Mouse (Mus musculus): ENCODE measurements around the gene Fgfr2. TPM values are rescaled to one million over a fixed set of nuclear protein-coding genes. Genes with fewer than 3 reads are reported as not detected.

Fgfr2 gene
- total and polyA plus RNA-seq, 2 experiments from 2014 or later = 12.1 to 32.6 TPM

DNA sequence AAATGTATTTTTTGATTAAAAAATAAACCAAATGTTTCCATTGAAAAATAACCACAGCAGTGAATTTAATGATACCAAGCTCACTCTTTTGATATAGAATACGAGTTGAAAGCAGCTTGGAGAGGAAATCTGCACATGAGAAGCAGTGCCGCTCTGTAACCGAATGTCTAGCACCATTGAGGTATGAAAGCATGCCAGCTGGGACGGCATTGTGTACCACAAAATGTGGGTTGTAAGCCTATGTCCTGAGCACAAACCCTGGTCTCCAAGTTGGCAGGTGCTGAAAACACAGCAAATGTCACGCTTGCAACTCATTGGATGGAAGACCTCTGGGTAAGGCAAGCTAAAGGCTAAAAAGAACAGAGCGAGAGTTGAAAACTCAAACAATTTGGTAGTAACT, 306.1 kb downstream of the Fgfr2 start:
- no peak overlapping the region for H3K27ac ChIP-seq (ENCODE audit: low read depth, low read length)
- TF ChIP-seq CTCF (IDR thresholded peaks at IDR 0.05) = no peak

DNA sequence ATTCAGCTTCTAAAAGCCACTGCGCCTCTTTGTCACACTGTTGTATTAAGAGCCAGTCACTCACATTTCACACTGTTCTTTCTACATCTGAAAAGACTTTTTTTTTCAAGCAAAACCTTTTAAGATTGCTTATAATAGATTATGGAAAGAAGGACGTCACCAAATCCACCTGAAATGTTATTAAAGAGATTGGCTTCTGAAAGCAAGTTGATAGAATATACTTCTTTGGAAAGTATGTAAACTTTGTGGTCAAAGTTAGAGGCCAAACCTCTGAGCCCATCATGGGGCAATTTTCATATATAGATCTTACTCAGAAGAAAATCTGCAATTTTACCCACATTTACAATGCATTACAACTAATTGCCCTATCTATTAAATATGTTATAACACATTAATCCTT, 306.6 kb downstream of the Fgfr2 start:
- H3K4me2 ChIP-seq (ENCODE audit: low read depth, low read length, poor library complexity, severe bottlenecking) = no peak overlapping the region
- no peaks in the 10 kb centered on the region for H3K36me3 ChIP-seq (ENCODE audit: insufficient read depth, low read length)
- DNase-seq (ENCODE audit: low spot score) (no peak), ATAC-seq (ENCODE audit: low FRiP score) (no peak)
- no peak overlapping the region for H3K4me3 ChIP-seq (ENCODE audit: low read depth, low read length)
- TF ChIP-seq CTCF (IDR thresholded peaks at IDR 0.05) = no peak
- H3K9ac ChIP-seq (replicated peaks; ENCODE audit: low read length, poor library complexity, severe bottlenecking) = no peak overlapping the region
- H3K9me3 ChIP-seq (ENCODE audit: low read length) = no peaks in the 10 kb centered on the region
- WGBS = 35% methylated on average over 2 of the region's 2 CpGs
- H3K27me3 ChIP-seq (ENCODE audit: insufficient read depth, low read length) = no peaks in the 10 kb centered on the region
- no peak overlapping the region for H3K27ac ChIP-seq (ENCODE audit: low read depth, low read length)
- H3K4me1 ChIP-seq (ENCODE audit: insufficient read depth, low read length) = peaks cover 8% of the 10 kb centered on the region; the same call in 1 of the 2 replicates

More for the DNA sequence above, 306.1 kb downstream of the Fgfr2 start:
- DNase-seq (ENCODE audit: low spot score) = no peak
- no peak overlapping the region for H3K9ac ChIP-seq (replicated peaks; ENCODE audit: low read length, poor library complexity, severe bottlenecking)
- H3K9me3 ChIP-seq (ENCODE audit: low read length) = no peaks in the 10 kb centered on the region
- H3K27me3 ChIP-seq (ENCODE audit: insufficient read depth, low read length) = no peaks in the 10 kb centered on the region
- H3K4me3 ChIP-seq (ENCODE audit: low read depth, low read length) = no peak overlapping the region
- no peak overlapping the region for H3K4me2 ChIP-seq (ENCODE audit: low read depth, low read length, poor library complexity, severe bottlenecking)
- 55% methylated on average over 6 of the region's 6 CpGs for WGBS
- H3K4me1 ChIP-seq (ENCODE audit: insufficient read depth, low read length) = 0 out of 2 replicates have a peak, but pooled peaks cover 3% of the 10 kb centered on the region
- H3K36me3 ChIP-seq (ENCODE audit: insufficient read depth, low read length) = no peaks in the 10 kb centered on the region
- no peak for ATAC-seq (ENCODE audit: low FRiP score)

DNA sequence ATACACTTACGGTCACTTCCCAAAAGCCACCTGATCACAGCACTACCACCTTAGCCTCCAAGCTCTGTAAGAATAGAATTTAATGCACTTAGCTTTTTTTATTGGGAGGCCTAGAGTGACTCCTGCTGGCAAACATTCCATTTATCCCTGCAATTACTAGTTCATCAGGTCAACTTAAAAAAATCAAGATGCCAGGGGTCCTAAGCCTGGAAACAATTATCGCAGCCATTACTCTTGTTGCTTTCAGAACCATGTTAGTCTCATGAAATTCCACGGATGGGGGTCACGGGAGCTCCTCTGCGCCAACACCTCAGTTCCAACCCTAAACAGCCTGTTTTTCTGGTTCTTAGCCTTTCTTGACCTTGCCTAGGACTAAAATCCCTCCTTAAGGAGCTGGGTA, 308.1 kb downstream of the Fgfr2 start:
- Histone ChIP-seq H3K9me3 (ENCODE audit: low read length) (no peaks in the 10 kb centered on the region), H3K4me1 (ENCODE audit: insufficient read depth, low read length) (peaks cover 8% of the 10 kb centered on the region; the same call in 1 of the 2 replicates), H3K4me2 (ENCODE audit: low read depth, low read length, poor library complexity, severe bottlenecking) (no peak overlapping the region), H3K36me3 (ENCODE audit: insufficient read depth, low read length) (no peaks in the 10 kb centered on the region), H3K27ac (ENCODE audit: low read depth, low read length) (no peak overlapping the region), H3K27me3 (ENCODE audit: insufficient read depth, low read length) (no peaks in the 10 kb centered on the region), H3K4me3 (ENCODE audit: low read depth, low read length) (no peak overlapping the region), H3K9ac (replicated peaks; ENCODE audit: low read length, poor library complexity, severe bottlenecking) (no peak overlapping the region)
- TF ChIP-seq CTCF (IDR thresholded peaks at IDR 0.05) = peak; percentile 37
- WGBS = 79% methylated on average over 5 of the region's 5 CpGs
- DNase-seq (ENCODE audit: low spot score) (no peak), ATAC-seq (ENCODE audit: low FRiP score) (no peak)

DNA sequence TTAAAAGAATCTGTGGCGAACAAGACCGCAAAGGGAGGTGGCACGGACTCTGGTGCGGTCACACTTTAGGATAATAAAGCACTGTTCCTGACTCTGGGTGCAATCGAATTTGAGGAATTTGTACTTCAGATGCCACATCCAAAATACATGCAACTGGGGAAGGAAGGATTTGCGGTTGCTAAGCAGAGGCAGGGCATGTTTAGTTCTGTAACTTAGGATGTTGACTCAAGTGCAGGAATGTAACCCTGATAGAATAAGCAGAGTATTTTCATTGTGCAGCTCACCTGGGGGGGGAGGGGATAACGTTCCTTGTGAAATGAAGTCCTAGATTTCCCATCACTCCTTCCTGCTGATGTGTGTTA, 309.1 kb downstream of the Fgfr2 start:
- Histone ChIP-seq H3K4me2 (ENCODE audit: low read depth, low read length, poor library complexity, severe bottlenecking) (peak overlapping the region; percentile 95), H3K27me3 (ENCODE audit: insufficient read depth, low read length) (no peaks in the 10 kb centered on the region), H3K36me3 (ENCODE audit: insufficient read depth, low read length) (no peaks in the 10 kb centered on the region), H3K27ac (ENCODE audit: low read depth, low read length) (peak overlapping the region; percentile 68; the same call in 1 of the 2 replicates), H3K4me1 (ENCODE audit: insufficient read depth, low read length) (peaks cover 10% of the 10 kb centered on the region), H3K4me3 (ENCODE audit: low read depth, low read length) (peak overlapping the region; percentile 71), H3K9me3 (ENCODE audit: low read length) (no peaks in the 10 kb centered on the region), H3K9ac (replicated peaks; ENCODE audit: low read length, poor library complexity, severe bottlenecking) (peak overlapping the region; percentile 63)
- TF ChIP-seq CTCF (IDR thresholded peaks at IDR 0.05) = 0 out of 2 replicates have a peak, but pooled peaks have one; percentile 0
- WGBS = 1% methylated on average over 7 of the region's 7 CpGs
- ATAC-seq (ENCODE audit: low FRiP score) (no peak), DNase-seq (ENCODE audit: low spot score) (no peak)

DNA sequence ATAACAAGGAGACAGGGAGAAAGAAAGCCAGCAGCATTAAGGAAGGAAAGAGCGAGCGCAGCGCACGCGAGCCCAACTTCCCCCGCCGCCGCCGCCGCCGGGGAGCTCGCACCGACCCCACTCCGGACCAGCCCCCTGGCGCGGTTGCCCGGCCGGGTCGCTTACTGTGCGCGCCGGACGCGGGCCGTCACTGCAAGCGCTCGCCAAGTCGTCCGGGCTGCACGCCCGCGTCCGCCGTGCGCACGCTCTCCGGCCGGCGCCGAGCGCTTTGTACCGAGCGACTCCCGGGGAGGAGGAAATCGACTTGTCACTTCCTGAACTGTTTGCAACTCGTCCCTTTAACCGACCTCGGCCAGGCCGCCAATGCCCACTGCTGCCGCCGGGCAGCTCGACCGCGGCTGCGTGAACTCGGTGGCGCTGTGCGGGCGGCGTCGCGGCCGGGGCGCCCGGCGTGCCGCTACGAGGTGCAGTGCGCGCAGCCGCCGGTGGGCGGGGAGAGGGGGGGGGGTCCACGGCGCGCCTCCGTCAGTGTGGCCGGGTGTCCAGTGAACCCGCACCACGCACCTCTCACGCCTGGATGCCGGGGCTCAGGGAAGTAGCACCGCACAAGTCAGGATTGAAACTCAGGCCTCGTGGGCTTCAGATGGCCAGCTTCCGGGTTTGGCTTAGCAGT, 309.6 kb downstream of the Fgfr2 start, which contains the start of gene Fam53b:
Gene Fam53b, minus strand, starts transcription at position 471 of the 673 bp plus-strand sequence.
- TF ChIP-seq CTCF (IDR thresholded peaks at IDR 0.05) = peak; percentile 31; the same call in 1 of the 2 replicates
- DNase-seq (ENCODE audit: low spot score) (peak; percentile 79), ATAC-seq (ENCODE audit: low FRiP score) (peak; percentile 70)
- H3K27ac ChIP-seq (ENCODE audit: low read depth, low read length) = peak within 1 kb of the TSS; percentile 68
- H3K9me3 ChIP-seq (ENCODE audit: low read length) = no peaks in the 10 kb centered on the region
- H3K4me1 ChIP-seq (ENCODE audit: insufficient read depth, low read length) = peaks cover 14% of the 10 kb centered on the region
- H3K4me2 ChIP-seq (ENCODE audit: low read depth, low read length, poor library complexity, severe bottlenecking) = peak within 1 kb of the TSS; percentile 95
- no peaks in the 10 kb centered on the region for H3K27me3 ChIP-seq (ENCODE audit: insufficient read depth, low read length)
- H3K4me3 ChIP-seq (ENCODE audit: low read depth, low read length) = peak within 1 kb of the TSS; percentile 71
- H3K9ac ChIP-seq (replicated peaks; ENCODE audit: low read length, poor library complexity, severe bottlenecking) = peak within 1 kb of the TSS; percentile 63
- no peaks in the 10 kb centered on the region for H3K36me3 ChIP-seq (ENCODE audit: insufficient read depth, low read length)
- 1% methylated on average over 63 of the region's 85 CpGs for WGBS

DNA sequence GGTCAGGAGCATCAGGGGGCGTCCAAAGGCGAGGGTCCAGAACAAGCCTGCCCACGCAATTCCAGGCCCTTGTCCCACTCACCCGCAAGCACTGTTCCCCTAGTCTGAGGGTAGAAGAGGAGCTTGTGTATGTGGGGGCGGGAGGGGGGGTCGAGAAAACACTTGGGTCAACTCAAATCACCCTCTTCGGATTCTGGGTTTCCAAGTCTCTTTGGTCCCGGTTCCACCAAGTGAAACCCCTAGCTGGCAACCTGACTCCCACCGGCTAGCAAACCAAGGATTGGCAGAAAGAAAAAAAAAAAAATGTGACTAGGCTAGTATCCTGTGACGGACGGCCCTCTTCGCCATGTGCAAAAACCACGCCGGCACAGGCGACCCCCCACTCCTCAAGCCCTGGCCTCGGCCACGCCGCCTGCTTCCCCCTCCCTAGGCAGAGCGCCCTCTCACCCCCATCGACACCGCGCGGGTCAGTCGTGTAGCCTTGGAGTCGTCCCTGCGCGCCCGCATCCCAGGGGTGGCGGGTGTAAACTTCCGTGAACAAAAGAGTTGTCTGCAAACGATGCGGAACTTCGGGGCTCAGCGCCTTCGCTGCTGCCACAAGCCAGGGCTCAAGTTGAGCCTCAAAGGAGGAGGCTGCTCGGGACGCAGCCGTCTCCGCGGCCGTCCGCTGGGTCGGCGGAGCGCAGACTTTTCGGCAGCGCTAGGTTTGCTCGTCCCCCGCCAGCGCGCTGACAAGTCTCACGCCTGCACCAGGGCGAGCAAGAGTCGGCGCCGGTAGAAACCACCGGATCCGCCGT, 310.3 kb downstream of the Fgfr2 start:
- DNase-seq (ENCODE audit: low spot score) (peak; percentile 40), ATAC-seq (ENCODE audit: low FRiP score) (peak; percentile 33; the same call in 1 of the 2 replicates)
- no peak for TF ChIP-seq CTCF (IDR thresholded peaks at IDR 0.05)
- no peaks in the 10 kb centered on the region for H3K27me3 ChIP-seq (ENCODE audit: insufficient read depth, low read length)
- H3K4me3 ChIP-seq (ENCODE audit: low read depth, low read length) = peak overlapping the region; percentile 71
- H3K4me1 ChIP-seq (ENCODE audit: insufficient read depth, low read length) = peaks cover 14% of the 10 kb centered on the region
- WGBS = 0% methylated on average over 58 of the region's 59 CpGs
- peak overlapping the region; percentile 95 for H3K4me2 ChIP-seq (ENCODE audit: low read depth, low read length, poor library complexity, severe bottlenecking)
- H3K27ac ChIP-seq (ENCODE audit: low read depth, low read length) = peak overlapping the region; percentile 68
- H3K9ac ChIP-seq (replicated peaks; ENCODE audit: low read length, poor library complexity, severe bottlenecking) = peak overlapping the region; percentile 63
- H3K36me3 ChIP-seq (ENCODE audit: insufficient read depth, low read length) = no peaks in the 10 kb centered on the region
- no peaks in the 10 kb centered on the region for H3K9me3 ChIP-seq (ENCODE audit: low read length)

All from midbrain, postnatal 0 days (tissue).